Mouse (Mus musculus): ENCODE measurements around the gene Tyw5.
A peak's percentile ranks its signal among the peaks of the same experiment; 100 is the strongest.

Tyw5 gene

GRCm38 (mm10) chr1:57386519-57386918 is 20.4 kb downstream of the Tyw5 start:
- no peak for DNase-seq (ENCODE audit: low spot score)

GRCm38 (mm10) chr1:57377376-57378341 is 29.2 kb downstream of the Tyw5 start, which contains the start of gene 1700066M21Rik:
TSS of gene 1700066M21Rik (plus strand) at chr1:57377620.
- peak; percentile 82 for DNase-seq (ENCODE audit: low spot score)

- DNase-seq (ENCODE audit: low spot score): no peak
These were observed 30.1 kb downstream of the Tyw5 start for GRCm38 (mm10) chr1:57376806-57377205.

GRCm38 (mm10) chr1:57375276-57375675 is 31.6 kb downstream of the Tyw5 start:
- DNase-seq (ENCODE audit: low spot score): no peak

GRCm38 (mm10) chr1:57370451-57370850 is 36.5 kb downstream of the Tyw5 start:
- no peak for DNase-seq (ENCODE audit: low spot score)

- DNase-seq (ENCODE audit: low spot score): no peak
These were observed 37.8 kb downstream of the Tyw5 start for GRCm38 (mm10) chr1:57369111-57369510.

GRCm38 (mm10) chr1:57367446-57367845 is 39.5 kb downstream of the Tyw5 start:
- DNase-seq (ENCODE audit: low spot score): no peak

GRCm38 (mm10) chr1:57358546-57358945 is 48.4 kb downstream of the Tyw5 start:
- DNase-seq (ENCODE audit: low spot score): no peak

GRCm38 (mm10) chr1:57351941-57352340 is 55.0 kb downstream of the Tyw5 start:
- no peak for DNase-seq (ENCODE audit: low spot score)

GRCm38 (mm10) chr1:57347487-57347886 is 59.4 kb downstream of the Tyw5 start:
- no peak for DNase-seq (ENCODE audit: low spot score)

- no peak for DNase-seq (ENCODE audit: low spot score)
These were observed 65.7 kb downstream of the Tyw5 start for GRCm38 (mm10) chr1:57341197-57341596.

GRCm38 (mm10) chr1:57339156-57339796 is 67.6 kb downstream of the Tyw5 start:
- no peak for DNase-seq (ENCODE audit: low spot score)

All from urinary bladder, postnatal 10 days (tissue).